Mouse (Mus musculus): ENCODE data around the gene Rgp1.

Rgp1 gene

DNA sequence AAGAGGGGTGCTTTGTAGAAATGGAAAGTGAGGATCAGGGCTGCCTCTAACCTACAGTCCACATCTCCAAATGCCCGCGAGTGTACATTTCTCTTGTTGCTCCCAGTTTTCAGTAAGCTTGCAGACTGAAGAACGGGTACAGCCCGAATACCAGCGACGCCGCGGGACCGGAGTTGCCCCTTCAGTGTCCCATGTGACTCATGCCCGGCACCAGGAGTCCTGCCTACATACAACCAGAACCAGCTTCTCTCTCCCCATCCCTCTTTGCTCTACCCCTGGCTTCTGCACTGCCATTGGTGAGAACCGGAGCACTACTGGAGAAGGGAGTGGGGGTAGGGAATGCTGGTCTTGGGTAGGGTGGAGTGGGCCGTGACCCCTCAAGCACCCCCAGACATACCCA lies 2.9 kb downstream of the Rgp1 start:
- H3K36me3 ChIP-seq (ENCODE audit: insufficient read depth, low read length): peaks cover 56% of the 10 kb centered on the region
- H3K4me3 ChIP-seq (replicated peaks; ENCODE audit: low read length): no peak overlapping the region
- no peaks in the 10 kb centered on the region; the same call in 1 of the 2 replicates for H3K27me3 ChIP-seq (ENCODE audit: insufficient read depth, low read length)
- TF ChIP-seq NANOG (IDR thresholded peaks at IDR 0.05; ENCODE audit: borderline replicate concordance, low read length): no peak
- TF ChIP-seq CTCF (conservative IDR thresholded peaks at IDR 0.05; ENCODE audit: low read length): no peak
- TF ChIP-seq POU5F1 (IDR thresholded peaks at IDR 0.05; ENCODE audit: borderline replicate concordance, low read length): no peak
- no peaks in the 10 kb centered on the region for H3K9me3 ChIP-seq (ENCODE audit: low read length)
- H3K4me1 ChIP-seq (replicated peaks; ENCODE audit: low read depth, low read length): peaks cover 69% of the 10 kb centered on the region

- Histone ChIP-seq H3K4me3 (replicated peaks; ENCODE audit: low read length) (no peak overlapping the region), H3K4me1 (replicated peaks; ENCODE audit: low read depth, low read length) (peaks cover 68% of the 10 kb centered on the region), H3K36me3 (ENCODE audit: insufficient read depth, low read length) (peaks cover 50% of the 10 kb centered on the region), H3K9me3 (ENCODE audit: low read length) (no peaks in the 10 kb centered on the region), H3K27me3 (ENCODE audit: insufficient read depth, low read length) (no peaks in the 10 kb centered on the region)
- TF ChIP-seq NANOG (IDR thresholded peaks at IDR 0.05; ENCODE audit: borderline replicate concordance, low read length) (no peak), POU5F1 (IDR thresholded peaks at IDR 0.05; ENCODE audit: borderline replicate concordance, low read length) (no peak), CTCF (conservative IDR thresholded peaks at IDR 0.05; ENCODE audit: low read length) (no peak)
Measured at GRCm38 (mm10) chr4:43582241-43582640, 3.7 kb downstream of the Rgp1 start.

DNA sequence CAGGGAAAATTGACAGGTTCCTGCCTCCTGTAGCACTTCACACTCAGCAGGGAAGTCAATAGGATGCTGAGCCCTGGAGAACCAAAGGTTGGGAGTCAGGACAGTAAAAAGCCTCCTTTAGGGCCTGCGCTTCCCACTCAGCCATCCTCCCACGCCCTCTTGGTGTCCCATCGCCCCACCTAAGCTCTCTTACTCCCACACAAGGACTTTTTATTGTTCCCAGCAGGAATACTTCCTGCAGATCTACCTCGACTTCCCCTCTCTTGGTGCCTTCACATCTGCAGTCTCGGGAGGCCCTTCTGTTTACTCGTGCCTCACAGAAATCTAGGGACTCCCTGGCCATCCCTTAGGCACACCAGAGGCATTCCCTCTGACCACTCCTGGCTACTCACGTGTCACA lies 4.9 kb downstream of the Rgp1 start:
- Histone ChIP-seq H3K36me3 (ENCODE audit: insufficient read depth, low read length) (peaks cover 50% of the 10 kb centered on the region), H3K4me1 (replicated peaks; ENCODE audit: low read depth, low read length) (peaks cover 59% of the 10 kb centered on the region), H3K27me3 (ENCODE audit: insufficient read depth, low read length) (no peaks in the 10 kb centered on the region), H3K9me3 (ENCODE audit: low read length) (no peaks in the 10 kb centered on the region), H3K4me3 (replicated peaks; ENCODE audit: low read length) (no peak overlapping the region)
- no peak for TF ChIP-seq CTCF (conservative IDR thresholded peaks at IDR 0.05; ENCODE audit: low read length)
- no peak for TF ChIP-seq POU5F1 (IDR thresholded peaks at IDR 0.05; ENCODE audit: borderline replicate concordance, low read length)
- no peak for TF ChIP-seq NANOG (IDR thresholded peaks at IDR 0.05; ENCODE audit: borderline replicate concordance, low read length)

DNA sequence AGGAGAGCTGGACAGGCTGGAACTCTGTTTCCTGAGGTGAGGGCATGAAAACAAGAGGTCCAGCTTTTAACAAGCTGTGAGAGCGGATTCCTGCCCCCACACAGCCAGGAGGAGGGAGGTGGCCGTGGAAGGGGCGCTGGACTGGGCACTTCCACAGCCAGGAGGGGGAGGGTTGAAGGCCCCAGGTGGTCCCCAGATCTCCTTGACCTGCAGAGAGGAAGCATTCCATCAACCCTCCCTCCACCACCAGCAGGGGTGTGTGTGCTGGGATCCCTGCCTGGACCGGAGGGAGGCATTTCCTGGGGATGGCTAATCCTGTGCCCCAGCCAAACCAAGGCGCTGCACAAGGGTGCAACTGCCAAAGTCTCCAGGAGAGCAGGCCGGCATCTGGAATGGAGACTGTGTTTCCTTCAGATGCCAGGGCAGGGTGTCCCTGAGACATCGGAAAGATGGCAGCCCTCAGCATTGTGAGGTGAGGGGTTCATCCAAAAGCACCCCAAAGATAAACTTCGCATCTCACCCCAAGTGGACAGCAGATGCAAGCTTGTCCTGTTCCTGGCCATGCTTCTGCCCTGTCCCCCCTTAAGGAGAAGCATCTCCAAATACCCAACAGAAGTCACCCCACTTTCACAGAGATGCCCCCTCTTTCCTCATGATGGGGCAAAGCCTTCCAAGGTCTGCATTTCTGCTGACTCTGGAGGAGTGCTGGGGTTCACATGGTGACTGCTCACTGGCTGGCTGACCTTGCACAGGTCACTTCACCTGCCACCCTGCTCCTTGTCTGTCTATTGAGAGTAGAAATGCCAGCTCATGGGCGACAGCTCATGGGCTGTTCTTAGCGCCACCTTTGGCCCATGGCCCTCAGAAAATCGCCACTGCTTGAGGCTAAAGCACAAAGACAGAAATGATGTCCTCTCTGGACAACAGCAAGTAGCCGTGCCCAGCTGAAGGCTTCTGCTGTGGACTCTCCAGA lies 6.2 kb downstream of the Rgp1 start, which contains the start of gene Msmp:
Gene Msmp (minus strand): TSS at position 51 of the 973 bp plus-strand sequence.
- Histone ChIP-seq H3K9me3 (ENCODE audit: low read length) (no peaks in the 10 kb centered on the region), H3K4me1 (replicated peaks; ENCODE audit: low read depth, low read length) (peaks cover 52% of the 10 kb centered on the region), H3K4me3 (replicated peaks; ENCODE audit: low read length) (no peak within 1 kb of the TSS; the same call in 1 of the 2 replicates), H3K27me3 (ENCODE audit: insufficient read depth, low read length) (no peaks in the 10 kb centered on the region), H3K36me3 (ENCODE audit: insufficient read depth, low read length) (peaks cover 50% of the 10 kb centered on the region)
- TF ChIP-seq CTCF (conservative IDR thresholded peaks at IDR 0.05; ENCODE audit: low read length) (no peak), NANOG (IDR thresholded peaks at IDR 0.05; ENCODE audit: borderline replicate concordance, low read length) (no peak), POU5F1 (IDR thresholded peaks at IDR 0.05; ENCODE audit: borderline replicate concordance, low read length) (no peak)

GRCm38 (mm10) chr4:43585682-43586081 lies 7.2 kb downstream of the Rgp1 start:
- Histone ChIP-seq H3K36me3 (ENCODE audit: insufficient read depth, low read length) (peaks cover 43% of the 10 kb centered on the region), H3K9me3 (ENCODE audit: low read length) (no peaks in the 10 kb centered on the region), H3K27me3 (ENCODE audit: insufficient read depth, low read length) (no peaks in the 10 kb centered on the region), H3K4me1 (replicated peaks; ENCODE audit: low read depth, low read length) (peaks cover 50% of the 10 kb centered on the region), H3K4me3 (replicated peaks; ENCODE audit: low read length) (no peak overlapping the region)
- no peak for TF ChIP-seq POU5F1 (IDR thresholded peaks at IDR 0.05; ENCODE audit: borderline replicate concordance, low read length)
- no peak for TF ChIP-seq CTCF (conservative IDR thresholded peaks at IDR 0.05; ENCODE audit: low read length)
- no peak for TF ChIP-seq NANOG (IDR thresholded peaks at IDR 0.05; ENCODE audit: borderline replicate concordance, low read length)

DNA sequence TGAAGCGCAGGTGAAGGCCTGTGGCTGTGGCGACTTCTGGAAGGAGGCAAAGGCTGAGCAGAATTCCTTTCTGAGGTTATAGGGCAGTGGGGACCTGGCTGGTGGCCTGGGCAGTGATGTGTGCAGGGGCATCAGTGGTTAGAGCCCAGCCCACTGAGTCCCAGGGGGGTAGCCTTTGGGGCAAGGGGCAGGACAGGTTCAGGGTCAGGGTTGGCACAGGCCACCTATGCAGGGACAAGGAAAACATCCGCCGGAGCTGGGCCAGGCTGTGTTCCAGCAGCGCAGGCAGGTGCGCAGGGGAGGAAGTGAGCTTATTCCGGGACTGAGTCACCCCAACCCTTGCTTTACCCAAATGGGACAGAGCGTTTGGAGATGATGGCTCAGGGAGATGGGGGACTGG lies 7.9 kb downstream of the Rgp1 start:
- peaks cover 36% of the 10 kb centered on the region for H3K36me3 ChIP-seq (ENCODE audit: insufficient read depth, low read length)
- H3K4me1 ChIP-seq (replicated peaks; ENCODE audit: low read depth, low read length): peaks cover 50% of the 10 kb centered on the region
- no peaks in the 10 kb centered on the region for H3K27me3 ChIP-seq (ENCODE audit: insufficient read depth, low read length)
- H3K9me3 ChIP-seq (ENCODE audit: low read length): no peaks in the 10 kb centered on the region
- TF ChIP-seq CTCF (conservative IDR thresholded peaks at IDR 0.05; ENCODE audit: low read length) (no peak), POU5F1 (IDR thresholded peaks at IDR 0.05; ENCODE audit: borderline replicate concordance, low read length) (no peak), NANOG (IDR thresholded peaks at IDR 0.05; ENCODE audit: borderline replicate concordance, low read length) (no peak)
- no peak overlapping the region for H3K4me3 ChIP-seq (replicated peaks; ENCODE audit: low read length)

DNA sequence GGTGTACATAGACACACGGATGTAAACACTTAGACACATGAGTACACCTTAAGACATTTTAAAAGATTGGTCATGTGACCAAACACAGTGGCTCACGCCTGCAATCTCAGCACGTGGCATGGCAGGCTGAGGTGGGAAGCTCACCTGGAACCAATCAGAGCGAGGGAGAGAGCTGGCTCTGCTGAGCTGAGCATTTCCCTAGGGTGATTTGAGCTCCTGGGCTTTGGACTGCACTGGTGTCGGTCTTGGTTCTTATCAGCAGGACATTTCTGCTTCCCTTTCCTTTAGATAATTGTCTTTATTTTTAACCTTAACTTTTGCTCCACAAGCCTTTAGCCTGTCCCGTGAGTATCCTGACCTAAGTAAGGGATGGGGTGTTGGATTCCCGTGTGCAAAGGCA lies 9.2 kb downstream of the Rgp1 start:
- no peak overlapping the region for H3K4me3 ChIP-seq (replicated peaks; ENCODE audit: low read length)
- H3K4me1 ChIP-seq (replicated peaks; ENCODE audit: low read depth, low read length): peaks cover 44% of the 10 kb centered on the region
- H3K36me3 ChIP-seq (ENCODE audit: insufficient read depth, low read length): peaks cover 23% of the 10 kb centered on the region
- H3K27me3 ChIP-seq (ENCODE audit: insufficient read depth, low read length): no peaks in the 10 kb centered on the region
- TF ChIP-seq CTCF (conservative IDR thresholded peaks at IDR 0.05; ENCODE audit: low read length) (no peak), NANOG (IDR thresholded peaks at IDR 0.05; ENCODE audit: borderline replicate concordance, low read length) (no peak), POU5F1 (IDR thresholded peaks at IDR 0.05; ENCODE audit: borderline replicate concordance, low read length) (no peak)
- no peaks in the 10 kb centered on the region for H3K9me3 ChIP-seq (ENCODE audit: low read length)

DNA sequence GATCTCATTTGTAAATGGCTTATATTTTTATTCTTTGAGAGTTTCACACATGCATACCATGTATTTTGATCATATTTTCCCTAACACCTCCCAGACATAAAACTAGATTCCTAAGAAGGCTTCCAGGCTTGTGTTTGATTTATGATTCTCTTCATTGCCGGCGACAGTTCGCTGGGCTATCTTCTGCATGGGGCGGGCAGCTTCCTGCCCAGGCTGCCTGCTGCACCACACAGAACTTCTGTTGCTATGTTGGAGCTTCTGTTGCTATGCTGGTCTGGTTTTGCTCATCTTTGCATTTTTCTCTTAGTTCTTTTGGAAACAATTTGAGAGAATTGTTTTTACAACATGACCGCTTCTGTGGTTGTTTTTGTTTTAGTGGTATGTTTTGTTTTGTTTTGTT lies 13.0 kb downstream of the Rgp1 start:
- TF ChIP-seq CTCF (conservative IDR thresholded peaks at IDR 0.05; ENCODE audit: low read length): no peak
- no peak for TF ChIP-seq NANOG (IDR thresholded peaks at IDR 0.05; ENCODE audit: borderline replicate concordance, low read length)
- no peak for TF ChIP-seq POU5F1 (IDR thresholded peaks at IDR 0.05; ENCODE audit: borderline replicate concordance, low read length)

More for the DNA sequence above, 13.0 kb downstream of the Rgp1 start:
- peaks cover 6% of the 10 kb centered on the region for H3K4me1 ChIP-seq (replicated peaks; ENCODE audit: low read depth, low read length)
- H3K27me3 ChIP-seq (ENCODE audit: insufficient read depth, low read length): peaks cover 2% of the 10 kb centered on the region; the same call in 1 of the 2 replicates
- no peaks in the 10 kb centered on the region for H3K36me3 ChIP-seq (ENCODE audit: insufficient read depth, low read length)
- H3K9me3 ChIP-seq (ENCODE audit: low read length): no peaks in the 10 kb centered on the region
- no peak overlapping the region for H3K4me3 ChIP-seq (replicated peaks; ENCODE audit: low read length)
